Mouse (Mus musculus) layer of hippocampus, postnatal 36 days (tissue): Measurements from ENCODE around the gene Gm10340. TPM values are rescaled to one million over a fixed set of nuclear protein-coding genes. Genes with fewer than 3 reads are reported as not detected.
"Not testable (repeated sequence)": the region's sequence is repeated elsewhere in the genome, so short reads cannot be mapped to it uniquely, and the experiment has no call there.

Experiments used
- DNase-seq, 2 experiments: peaks; one replicate each; pipeline ENCODE4 v3.0.0; 2022
- total RNA-seq, 2 experiments: library from RNA; stranded (reverse); gene quantifications; 2 replicates each; pipeline ENCODE4 v1.2.3; 2021

Gm10340 gene
- total RNA-seq, result under 1 TPM in 1 of 2 experiments, not detected in 1; 0.63 TPM

DNA sequence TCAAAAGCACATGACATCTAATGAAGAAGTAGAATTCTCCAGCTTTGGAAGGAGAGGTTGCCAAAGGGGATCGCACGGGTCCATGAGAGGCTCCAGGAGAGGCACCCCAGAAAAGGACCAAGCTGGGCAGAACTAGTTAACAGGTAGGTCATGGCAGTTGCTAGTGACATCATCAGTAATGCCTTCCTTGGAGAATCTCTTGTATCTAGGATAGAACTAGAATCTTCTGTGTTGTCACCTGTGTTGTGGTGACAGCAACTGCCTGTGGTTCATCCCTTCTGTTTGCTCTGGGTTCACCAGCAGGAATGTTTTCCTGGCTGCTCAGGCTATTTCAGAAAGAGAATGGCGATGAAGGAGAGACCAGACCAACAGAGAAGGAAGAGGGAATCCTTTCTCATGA lies at the start of gene Gm10340:
Gene Gm10340 (plus strand): TSS at position 301 of the 400 bp plus-strand sequence.
- not testable (repeated sequence) for DNase-seq

DNA sequence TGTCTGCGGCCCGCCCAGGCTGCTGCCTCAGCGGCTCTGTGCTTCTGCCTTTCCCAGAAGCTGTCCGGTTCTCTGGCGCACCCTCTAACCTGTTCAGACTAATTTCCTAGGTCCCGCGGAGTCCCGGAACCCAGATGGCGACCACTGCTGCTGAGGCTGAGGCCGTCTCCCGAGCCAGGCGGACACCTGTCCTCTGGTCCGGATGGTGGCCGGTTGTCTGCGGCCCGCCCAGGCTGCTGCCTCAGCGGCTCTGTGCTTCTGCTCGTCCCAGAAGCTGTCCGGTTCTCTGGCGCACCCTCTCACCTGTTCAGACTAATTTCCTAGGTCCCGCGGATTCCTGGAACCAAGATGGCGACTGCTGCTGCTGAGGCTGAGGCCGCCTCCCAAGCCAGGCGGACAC lies 17.7 kb upstream of the Gm10340 start:
- DNase-seq, result peak; percentile 3 to 13

DNA sequence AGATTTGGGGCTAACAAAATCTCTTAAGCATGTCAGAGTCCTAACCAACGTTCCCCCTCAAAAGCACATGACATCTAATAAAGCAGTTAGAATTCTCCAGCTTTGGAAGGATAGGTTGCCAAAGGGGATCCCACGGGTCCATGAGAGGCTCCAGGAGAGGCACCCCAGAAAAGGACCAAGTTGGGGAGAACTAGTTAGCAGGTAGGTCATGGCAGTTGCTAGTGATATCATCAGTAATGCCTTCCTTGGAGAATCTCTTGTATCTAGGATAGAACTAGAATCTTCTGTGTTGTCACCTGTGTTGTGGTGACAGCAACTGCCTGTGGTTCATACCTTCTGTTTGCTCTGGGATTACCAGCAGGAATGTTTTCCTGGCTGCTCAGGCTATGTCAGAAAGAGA lies 54.2 kb downstream of the Gm10340 start, which contains the start of gene Gm5795:
Gene Gm5795 (plus strand): TSS at position 301 of the 400 bp plus-strand sequence.
- not testable (repeated sequence) for DNase-seq

Other genes with a start within 250 kb of the Gm10340 start
- gene Gm2888, start 104.0 kb upstream of the Gm10340 start, total RNA-seq, result not detected
- 1 to 10 TPM in 1 of 2 experiments, under 1 TPM in 1; 0.43 to 1.1 TPM for gene Gm2897, start 84.7 kb upstream of the Gm10340 start, total RNA-seq
- gene Gm5795, start 54.3 kb downstream of the Gm10340 start, total RNA-seq, result not detected
- 1 to 10 TPM; 5.4 to 6.0 TPM for gene D830030K20Rik, start 74.5 kb downstream of the Gm10340 start, total RNA-seq
- under 1 TPM in 1 of 2 experiments, not detected in 1; 0.43 TPM for gene Gm2956, start 198.6 kb downstream of the Gm10340 start, total RNA-seq